Mouse (Mus musculus) frontal cortex, postnatal 36 days (tissue): Measurements from ENCODE around the gene Ern1.
"Not testable (repeated sequence)": the region's sequence is repeated elsewhere in the genome, so short reads cannot be mapped to it uniquely, and the experiment has no call there.

Experiments used
- DNase-seq, 2 experiments: peaks; one replicate each; pipeline ENCODE4 v3.0.0; 2022; ENCODE audit warnings: low spot score in 2 of 2

Ern1 gene

GRCm38 (mm10) chr11:106502631-106503424 is 15.2 kb upstream of the Ern1 start:
- no peak for DNase-seq

- DNase-seq: no peak
These were observed 14.5 kb upstream of the Ern1 start for GRCm38 (mm10) chr11:106502159-106502505.

- DNase-seq: peak; percentile 35 to 49
These were observed 13.9 kb upstream of the Ern1 start for GRCm38 (mm10) chr11:106501308-106502158.

GRCm38 (mm10) chr11:106500393-106501307 is 13.0 kb upstream of the Ern1 start:
- peak; percentile 91 to 98 for DNase-seq

GRCm38 (mm10) chr11:106498739-106499379 is 11.2 kb upstream of the Ern1 start:
- no peak for DNase-seq

GRCm38 (mm10) chr11:106497926-106498325 is 10.3 kb upstream of the Ern1 start:
- DNase-seq: no peak

- not testable (repeated sequence) for DNase-seq
These were observed 9.4 kb upstream of the Ern1 start for GRCm38 (mm10) chr11:106497009-106497408.

GRCm38 (mm10) chr11:106492984-106493669 is 5.5 kb upstream of the Ern1 start:
- no peak for DNase-seq

- DNase-seq: peak; percentile 17 to 56
These were observed 3.7 kb upstream of the Ern1 start for GRCm38 (mm10) chr11:106491393-106491792.

- DNase-seq: not testable (repeated sequence)
These were observed 2.9 kb upstream of the Ern1 start for GRCm38 (mm10) chr11:106490600-106490999.

GRCm38 (mm10) chr11:106490057-106490456 is 2.4 kb upstream of the Ern1 start:
- no peak for DNase-seq

- DNase-seq: no peak
These were observed 1.5 kb upstream of the Ern1 start for GRCm38 (mm10) chr11:106489036-106489693.

- no peak for DNase-seq
These were observed 492 bp upstream of the Ern1 start for GRCm38 (mm10) chr11:106488126-106488561.

GRCm38 (mm10) chr11:106486866-106487732 is 553 bp downstream of the Ern1 start:
- DNase-seq: peak; percentile 16 to 17

GRCm38 (mm10) chr11:106486042-106486865 is 1.4 kb downstream of the Ern1 start:
- no peak for DNase-seq

- DNase-seq: no peak
These were observed 2.0 kb downstream of the Ern1 start for GRCm38 (mm10) chr11:106485611-106486010.

GRCm38 (mm10) chr11:106484875-106485274 is 2.8 kb downstream of the Ern1 start:
- no peak for DNase-seq

- DNase-seq: no peak
These were observed 4.8 kb downstream of the Ern1 start for GRCm38 (mm10) chr11:106482867-106483266.
